Mouse (Mus musculus) cerebellum, adult 9-11 months (tissue): ENCODE data around the gene Sat2.

ENCODE experiments used
- DNase-seq: peaks from one replicate; pipeline ENCODE4 v3.0.0; 2022

Gene Sat2

GRCm38 (mm10) chr11:69672211-69672706 is 50.4 kb downstream of the Sat2 start, which contains the start of gene Eif4a1:
Gene Eif4a1 (minus strand): TSS chr11:69672423.
- DNase-seq: peak; percentile 100
